In the genomic region with DNA sequence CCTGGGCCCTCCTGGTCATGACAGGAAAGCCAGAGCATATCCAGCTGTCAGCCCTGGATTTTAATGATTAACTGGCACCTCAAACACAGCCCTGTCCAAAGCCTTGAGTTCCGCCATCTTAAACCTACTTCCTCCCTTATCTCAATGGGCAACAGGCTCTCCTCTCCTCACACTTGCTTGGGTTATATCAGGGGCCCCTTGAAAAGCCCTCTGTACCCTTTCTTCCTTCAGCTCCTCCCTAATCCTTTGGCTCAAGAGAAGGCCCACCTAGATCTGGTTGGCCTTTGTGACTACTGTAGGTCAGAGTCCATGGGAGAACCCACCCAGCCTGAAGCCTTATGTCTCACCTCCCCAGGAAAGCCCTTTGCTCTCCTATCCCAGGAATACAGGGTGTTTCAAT, we compare ENCODE assay signal across 28 mouse cellular contexts. TPM values are rescaled to one million over a fixed set of nuclear protein-coding genes. Genes with fewer than 3 reads are reported as not detected.
DNase-seq lines count a peak whose midpoint lies in the region; ATAC-seq and TF ChIP-seq lines count a peak whose summit lies in the region.
"Had no signal": no experiment of that assay in that cellular context is flagged by ENCODE, and none has a peak within 500 bp of the region (broad histone marks: within the 10 kb centered on the region; RNA-seq: fewer than 3 reads in every experiment).

No protein-coding gene starts in this region.

- H3K9me3 ChIP-seq in heart, embryonic 10.5 days = no peaks in the 10 kb centered on the region
- no peaks in the 10 kb centered on the region for H3K9me3 ChIP-seq in intestine, postnatal 0 days (ENCODE audit: control insufficient read depth)
- H3K9me3 ChIP-seq in liver, embryonic 15.5 days (replicated peaks) = no peaks in the 10 kb centered on the region
- H3K9me3 ChIP-seq: embryonic facial prominence, embryonic 10.5 days; forebrain, embryonic 15.5 days; heart, embryonic 12.5 days; hindbrain, embryonic 13.5 days; lung, embryonic 15.5 days; midbrain, embryonic 10.5 days had no signal

- TF ChIP-seq CTCF in intestine, postnatal 0 days (IDR thresholded peaks at IDR 0.05; ENCODE audit: low read depth) = no peak
- no peak for TF ChIP-seq CTCF in left cerebral cortex, adult 2 months (IDR thresholded peaks at IDR 0.05)

- peak overlapping the region; percentile 70; the same call in 1 of the 2 replicates for H3K4me2 ChIP-seq in intestine, postnatal 0 days (replicated peaks; ENCODE audit: low read depth)
- H3K4me2 ChIP-seq in liver, embryonic 15.5 days = peak overlapping the region; percentile 74
- H3K4me2 ChIP-seq: forebrain, embryonic 15.5 days; heart, embryonic 12.5 days; hindbrain, embryonic 13.5 days; lung, embryonic 15.5 days had no signal

- H3K36me3 ChIP-seq in heart, embryonic 10.5 days = no peaks in the 10 kb centered on the region
- H3K36me3 ChIP-seq in intestine, postnatal 0 days (ENCODE audit: control insufficient read depth, insufficient read depth) = no peaks in the 10 kb centered on the region
- peaks cover 3% of the 10 kb centered on the region; the same call in 1 of the 2 replicates for H3K36me3 ChIP-seq in liver, embryonic 15.5 days (replicated peaks)
- H3K36me3 ChIP-seq: embryonic facial prominence, embryonic 10.5 days; forebrain, embryonic 15.5 days; heart, embryonic 12.5 days; hindbrain, embryonic 13.5 days; lung, embryonic 15.5 days; midbrain, embryonic 10.5 days had no signal

- no peak overlapping the region for H3K4me3 ChIP-seq in heart, embryonic 10.5 days
- H3K4me3 ChIP-seq in intestine, postnatal 0 days (ENCODE audit: low read depth, low read length) = no peak overlapping the region
- no peak overlapping the region for H3K4me3 ChIP-seq in liver, embryonic 15.5 days (replicated peaks)
- H3K4me3 ChIP-seq in left cerebral cortex, adult 2 months = no peak overlapping the region
- H3K4me3 ChIP-seq: embryonic facial prominence, embryonic 10.5 days; forebrain, embryonic 15.5 days; heart, embryonic 12.5 days; hindbrain, embryonic 13.5 days; layer of hippocampus, adult 2 months; lung, embryonic 15.5 days; midbrain, embryonic 10.5 days had no signal

- intact Hi-C loops in left cerebral cortex, adult 2 months (cut with DNase I) = no loop called here

- no peak for DNase-seq in heart, embryonic 10.5 days (ENCODE audit: low spot score)
- DNase-seq in heart, adult 18-20 months = no peak
- peak; percentile 72 for DNase-seq in yolk sac, embryonic 10.5 days (ENCODE audit: low spot score)
- DNase-seq in left cerebral cortex, adult 2 months (ENCODE audit: extremely low spot score in 1 of 2, low spot score in 2 of 2) = no peak
- DNase-seq in thymus, postnatal 10 days (ENCODE audit: low spot score in 2 of 2) = no peak
- no peak for DNase-seq in left cerebral cortex, adult 18-20 months (ENCODE audit: low spot score in 2 of 2)
- DNase-seq: cerebellum, adult 9-10 months; gastrocnemius, postnatal 14 days; kidney, adult 11 months; kidney, postnatal 10 days; layer of hippocampus, postnatal 36 days; retina, postnatal 1 day; right cerebral cortex, postnatal 4 days had no signal

- H3K27me3 ChIP-seq in heart, embryonic 10.5 days (ENCODE audit: insufficient read depth, poor library complexity, severe bottlenecking) = peaks cover 34% of the 10 kb centered on the region; the same call in 1 of the 2 replicates
- no peaks in the 10 kb centered on the region for H3K27me3 ChIP-seq in intestine, postnatal 0 days (replicated peaks; ENCODE audit: control insufficient read depth, insufficient read depth, low read length)
- H3K27me3 ChIP-seq in liver, embryonic 15.5 days = no peaks in the 10 kb centered on the region
- H3K27me3 ChIP-seq: forebrain, embryonic 15.5 days; lung, embryonic 15.5 days had no signal

- no peak overlapping the region for H3K9ac ChIP-seq in intestine, postnatal 0 days (ENCODE audit: low read depth, low read length)
- H3K9ac ChIP-seq in liver, embryonic 15.5 days = peak overlapping the region; percentile 54
- H3K9ac ChIP-seq: forebrain, embryonic 15.5 days; heart, embryonic 12.5 days; hindbrain, embryonic 13.5 days; lung, embryonic 15.5 days had no signal

- 63% methylated on average over 1 of the region's 1 CpGs for WGBS in heart, embryonic 10.5 days
- WGBS in intestine, postnatal 0 days = 38% methylated on average over 1 of the region's 1 CpGs
- WGBS in liver, embryonic 15.5 days (ENCODE audit: insufficient replicate concordance) = 7% methylated on average over 1 of the region's 1 CpGs

- peak overlapping the region; percentile 75 for H3K27ac ChIP-seq in heart, embryonic 10.5 days
- H3K27ac ChIP-seq in intestine, postnatal 0 days (ENCODE audit: low read depth, low read length) = peak overlapping the region; percentile 78
- peak overlapping the region; percentile 90 for H3K27ac ChIP-seq in liver, embryonic 15.5 days (replicated peaks)
- H3K27ac ChIP-seq in left cerebral cortex, adult 2 months = no peak overlapping the region
- H3K27ac ChIP-seq: forebrain, embryonic 15.5 days; hindbrain, embryonic 13.5 days; layer of hippocampus, adult 2 months; lung, embryonic 15.5 days; macrophage had no signal

- peak; percentile 57 for ATAC-seq in intestine, postnatal 0 days
- 0 out of 2 replicates have a peak, but pooled peaks have one; percentile 4 for ATAC-seq in liver, embryonic 15.5 days (ENCODE audit: insufficient read depth)
- ATAC-seq: forebrain, embryonic 15.5 days had no signal

- peaks cover 26% of the 10 kb centered on the region for H3K4me1 ChIP-seq in heart, embryonic 10.5 days
- H3K4me1 ChIP-seq in intestine, postnatal 0 days (replicated peaks; ENCODE audit: control insufficient read depth, insufficient read depth, low read length) = peaks cover 6% of the 10 kb centered on the region; the same call in 1 of the 2 replicates
- peaks cover 91% of the 10 kb centered on the region for H3K4me1 ChIP-seq in liver, embryonic 15.5 days (replicated peaks)

RNA-seq across cellular contexts. Expression of gene Pklr, which starts 2.2 kb away (rescaled TPM):
- polyA plus RNA-seq in heart, embryonic 10.5 days (2016; fragmentation: Nextera tagmentation; extraction: Ambion mirVana) = 12.4 and 14.7 TPM in 2 replicates
- not detected for total RNA-seq in heart, adult 18-20 months (2021)
- polyA plus RNA-seq in intestine, postnatal 0 days (2015; fragmentation: Nextera tagmentation; extraction: Ambion mirVana) = 91.8 and 103 TPM in 2 replicates
- 102 and 104 TPM in 2 replicates for polyA plus RNA-seq in liver, embryonic 15.5 days (2015; fragmentation: Nextera tagmentation; extraction: Ambion mirVana)
- total RNA-seq in left cerebral cortex, adult 2 months (2021) = not detected
- total RNA-seq in left cerebral cortex, adult 18-20 months (2021) = not detected
- total RNA-seq: adrenal gland, adult 18-20 months; gastrocnemius, postnatal 14 days; heart, postnatal 25 days; layer of hippocampus, adult 2 months; layer of hippocampus, postnatal 36 days had no signal
- polyA plus RNA-seq: macrophage; urinary bladder, adult 2 months had no signal

RNA-seq across cellular contexts. Expression of gene Hcn3, which starts 26.2 kb away (rescaled TPM):
- 0.77 and 0.85 TPM in 2 replicates for polyA plus RNA-seq in heart, embryonic 10.5 days (2016; fragmentation: Nextera tagmentation; extraction: Ambion mirVana)
- total RNA-seq in heart, adult 18-20 months (2021) = under 1 TPM; 0.30 to 0.62 TPM
- 1.1 TPM in 2 replicates for polyA plus RNA-seq in intestine, postnatal 0 days (2015; fragmentation: Nextera tagmentation; extraction: Ambion mirVana)
- polyA plus RNA-seq in liver, embryonic 15.5 days (2015; fragmentation: Nextera tagmentation; extraction: Ambion mirVana) = 0.43 and 0.45 TPM in 2 replicates
- 10 to 100 TPM; 14.9 to 20.9 TPM for total RNA-seq in left cerebral cortex, adult 2 months (2021)
- total RNA-seq in left cerebral cortex, adult 18-20 months (2021) = 10 to 100 TPM; 14.4 to 21.9 TPM

RNA-seq across cellular contexts. Expression of gene Clk2, which starts 30.8 kb away (rescaled TPM):
- polyA plus RNA-seq in heart, embryonic 10.5 days (2016; fragmentation: Nextera tagmentation; extraction: Ambion mirVana) = 18.4 and 32.2 TPM in 2 replicates
- 10 to 100 TPM; 14.3 to 17.8 TPM for total RNA-seq in heart, adult 18-20 months (2021)
- polyA plus RNA-seq in intestine, postnatal 0 days (2015; fragmentation: Nextera tagmentation; extraction: Ambion mirVana) = 8.5 and 8.6 TPM in 2 replicates
- polyA plus RNA-seq in liver, embryonic 15.5 days (2015; fragmentation: Nextera tagmentation; extraction: Ambion mirVana) = 8.5 and 10.1 TPM in 2 replicates
- 10 to 100 TPM; 45.6 to 46.3 TPM for total RNA-seq in left cerebral cortex, adult 2 months (2021)
- 10 to 100 TPM; 40.9 to 45.0 TPM for total RNA-seq in left cerebral cortex, adult 18-20 months (2021)

RNA-seq across cellular contexts. Expression of gene Fdps, which starts 32.0 kb away (rescaled TPM):
- polyA plus RNA-seq in heart, embryonic 10.5 days (2016; fragmentation: Nextera tagmentation; extraction: Ambion mirVana) = 220 and 253 TPM in 2 replicates
- 10 to 100 TPM; 24.2 to 25.6 TPM for total RNA-seq in heart, adult 18-20 months (2021)
- polyA plus RNA-seq in intestine, postnatal 0 days (2015; fragmentation: Nextera tagmentation; extraction: Ambion mirVana) = 138 and 154 TPM in 2 replicates
- 339 and 359 TPM in 2 replicates for polyA plus RNA-seq in liver, embryonic 15.5 days (2015; fragmentation: Nextera tagmentation; extraction: Ambion mirVana)
- 10 to 100 TPM; 78.1 to 79.6 TPM for total RNA-seq in left cerebral cortex, adult 2 months (2021)
- total RNA-seq in left cerebral cortex, adult 18-20 months (2021) = 100 to 1,000 TPM; 110 to 111 TPM

RNA-seq across cellular contexts. Expression of gene Gm43738, which starts 32.9 kb away (rescaled TPM):
- polyA plus RNA-seq in heart, embryonic 10.5 days (2016; fragmentation: Nextera tagmentation; extraction: Ambion mirVana) = not detected in 2 replicates
- total RNA-seq in heart, adult 18-20 months (2021) = not detected
- not detected in 2 replicates for polyA plus RNA-seq in intestine, postnatal 0 days (2015; fragmentation: Nextera tagmentation; extraction: Ambion mirVana)
- not detected in 2 replicates for polyA plus RNA-seq in liver, embryonic 15.5 days (2015; fragmentation: Nextera tagmentation; extraction: Ambion mirVana)
- total RNA-seq in left cerebral cortex, adult 2 months (2021) = not detected
- total RNA-seq in left cerebral cortex, adult 18-20 months (2021) = not detected
- total RNA-seq: adrenal gland, adult 18-20 months; common myeloid progenitor, adult 5-6 weeks; gastrocnemius, postnatal 14 days; heart, postnatal 25 days; layer of hippocampus, postnatal 36 days had no signal
- polyA plus RNA-seq: forebrain, embryonic 15.5 days; heart, embryonic 12.5 days; hindbrain, embryonic 13.5 days; limb, embryonic 11.5 days; macrophage; midbrain, embryonic 10.5 days; urinary bladder, adult 2 months had no signal

Comparison
In these comparisons a context has a peak if more than half of its experiments do, and no peak if none do; other contexts are left out.
1. RNA of gene Hcn3, which starts 26.2 kb away (total RNA-seq): 14.4 to 21.9 TPM in left cerebral cortex, adult 18-20 months and 14.9 to 20.9 TPM in left cerebral cortex, adult 2 months; 0.30 to 0.62 TPM in heart, adult 18-20 months; every median in the first group is over 4 times any median in the second.